Mouse (Mus musculus) layer of hippocampus, adult 11-12 months (tissue): ENCODE measurements around the gene Enho.
"Not testable (repeated sequence)": the region's sequence is repeated elsewhere in the genome, so short reads cannot be mapped to it uniquely, and the experiment has no call there.

Experiments used
- DNase-seq: peaks from one replicate; pipeline ENCODE4 v3.0.0; 2022; ENCODE audit warnings: low spot score

The Enho gene

DNA sequence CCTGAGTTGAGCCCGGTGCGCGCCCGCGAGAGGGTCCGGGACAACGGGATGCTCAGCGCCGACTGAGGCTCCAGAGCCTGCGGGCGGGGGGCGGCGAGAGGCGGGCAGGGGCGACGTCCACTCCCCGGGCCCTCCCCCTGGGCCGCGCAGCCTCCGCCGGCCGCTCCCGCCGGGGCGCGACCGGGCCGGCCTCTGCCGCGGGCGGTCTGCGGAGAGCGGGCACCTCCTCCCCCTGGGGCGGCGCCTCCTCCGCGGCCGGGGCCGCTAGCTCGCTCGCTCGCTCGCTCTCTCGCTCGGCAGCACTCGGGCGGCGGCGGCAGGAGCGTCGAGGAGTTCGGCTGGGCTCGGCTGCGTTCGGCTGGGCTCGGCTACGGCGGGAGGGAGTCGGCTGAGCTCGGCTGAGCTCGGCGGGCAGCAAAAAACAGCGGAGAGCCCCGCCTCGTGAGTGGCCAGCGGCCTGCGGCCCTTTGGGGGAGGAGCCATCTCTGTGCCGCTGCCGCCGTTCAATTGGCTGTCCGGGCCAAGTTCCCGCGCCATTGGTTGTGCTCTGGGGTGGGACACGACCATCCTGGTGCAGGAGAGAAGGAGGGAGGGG is at the start of gene Enho:
TSS of gene Enho (minus strand) at position 412 of the 595 bp plus-strand sequence.
- DNase-seq: peak; percentile 93

DNA sequence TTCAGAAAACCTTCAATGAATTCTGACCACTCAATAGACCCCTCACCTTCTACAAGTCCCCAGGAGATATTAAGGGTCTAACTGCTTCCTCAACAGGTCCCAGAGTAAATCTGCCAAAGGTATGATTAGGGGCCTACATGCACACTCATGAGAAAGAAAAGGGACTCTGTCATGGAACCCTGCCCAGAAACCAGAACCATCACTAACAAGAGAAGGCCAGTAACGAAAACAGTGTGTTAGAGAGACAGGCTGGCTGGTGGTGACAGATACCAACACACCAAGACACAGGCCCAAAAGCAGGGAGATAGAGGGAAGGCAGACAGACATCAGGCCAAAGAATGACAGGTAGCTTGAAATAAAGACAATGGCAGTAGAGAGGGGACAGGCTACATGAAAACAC is 48.4 kb upstream of the Enho start:
- not testable (repeated sequence) for DNase-seq

DNA sequence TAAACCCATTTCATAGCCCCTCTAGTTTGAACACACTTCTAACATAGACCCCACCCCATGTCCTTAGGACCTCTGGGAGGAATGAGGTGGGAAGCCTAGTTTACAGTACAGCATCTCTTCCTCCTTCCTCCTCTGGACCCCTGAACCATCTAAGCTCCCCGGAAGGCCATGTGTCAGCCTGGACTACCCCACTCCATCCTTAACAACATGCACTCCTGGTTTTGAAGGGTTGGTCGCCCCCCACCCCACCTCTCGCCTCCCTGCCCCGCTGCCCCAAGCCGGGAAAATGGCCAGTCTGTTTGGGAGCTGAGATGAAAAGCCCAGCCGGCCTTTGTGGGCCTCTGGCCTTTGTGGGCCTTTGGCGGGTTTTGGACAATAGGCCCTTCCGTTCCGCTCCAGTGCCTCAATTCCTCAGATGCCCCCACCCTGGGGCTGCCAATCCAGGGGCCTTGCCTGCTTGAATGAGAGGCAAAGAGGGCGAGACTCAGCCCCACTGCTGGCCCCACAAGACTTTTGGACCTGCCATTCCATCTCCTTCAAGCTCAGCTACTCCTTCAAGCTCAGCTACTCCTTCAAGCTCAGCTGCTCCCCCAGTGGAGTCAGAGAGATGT is 45.9 kb upstream of the Enho start:
- DNase-seq: not testable (repeated sequence)

DNA sequence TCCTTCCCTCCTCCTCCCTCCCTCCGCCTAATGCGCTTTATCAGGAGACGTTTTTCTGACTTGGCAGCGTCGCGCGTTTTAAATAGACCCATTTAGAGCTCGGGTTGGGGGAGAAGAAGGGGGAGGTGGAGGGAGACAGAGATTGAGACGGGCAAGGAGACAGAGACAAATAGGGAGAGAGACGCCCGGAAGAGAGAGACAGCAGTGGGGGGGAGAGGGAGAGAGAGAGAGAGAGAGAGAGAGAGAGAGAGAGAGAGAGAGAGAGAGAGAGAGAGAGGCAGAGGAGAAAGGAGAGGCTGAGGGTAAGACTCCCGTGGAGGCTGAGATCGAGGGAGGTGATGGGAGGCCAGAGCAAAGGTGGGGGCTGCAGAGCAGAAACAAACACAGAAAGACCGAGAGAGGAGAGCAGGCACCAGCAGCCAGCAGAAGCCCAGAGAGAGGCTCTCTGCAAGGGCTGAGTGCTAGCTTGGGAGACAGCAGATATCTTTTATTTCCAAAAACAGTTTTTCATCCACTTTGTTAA is 44.9 kb upstream of the Enho start:
- DNase-seq: not testable (repeated sequence)

DNA sequence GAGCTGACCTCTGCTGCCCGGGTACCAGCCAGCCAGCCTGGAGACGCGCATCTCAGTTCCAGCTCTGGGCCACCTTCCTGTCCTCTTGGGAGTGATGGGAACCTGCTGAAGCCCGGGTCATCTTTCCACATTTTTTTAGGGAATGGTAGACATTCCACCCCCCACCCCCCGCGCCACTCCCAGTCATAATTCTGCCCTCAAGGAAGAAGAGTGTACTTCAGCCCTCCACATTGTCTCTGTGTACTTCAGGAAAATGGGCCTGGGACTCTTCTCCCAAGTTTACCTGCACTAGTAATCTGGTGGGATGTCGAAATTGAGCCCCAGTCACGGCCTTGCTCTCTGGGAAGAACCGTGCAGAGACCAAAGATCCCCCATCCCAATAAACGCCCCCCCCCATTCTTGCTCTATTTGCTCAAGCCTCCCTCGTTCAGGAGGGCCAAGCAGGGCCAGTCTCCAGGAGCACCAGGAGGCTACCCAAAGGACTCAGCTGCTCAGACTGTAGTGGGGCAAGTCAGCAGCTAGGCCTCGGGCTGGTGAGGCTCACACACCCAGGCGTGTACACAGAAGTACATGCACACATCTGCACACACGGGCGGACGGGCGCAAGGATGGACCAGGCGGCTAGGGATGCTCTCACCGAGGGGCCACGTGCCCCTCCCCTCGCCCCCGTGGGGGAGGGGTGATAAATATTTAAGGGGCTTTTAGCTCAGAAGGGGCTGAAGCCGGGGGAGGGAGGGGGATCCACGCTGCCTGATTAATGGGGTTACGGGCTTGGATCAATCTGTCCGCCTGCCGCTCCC is 44.2 kb upstream of the Enho start:
- not testable (repeated sequence) for DNase-seq

DNA sequence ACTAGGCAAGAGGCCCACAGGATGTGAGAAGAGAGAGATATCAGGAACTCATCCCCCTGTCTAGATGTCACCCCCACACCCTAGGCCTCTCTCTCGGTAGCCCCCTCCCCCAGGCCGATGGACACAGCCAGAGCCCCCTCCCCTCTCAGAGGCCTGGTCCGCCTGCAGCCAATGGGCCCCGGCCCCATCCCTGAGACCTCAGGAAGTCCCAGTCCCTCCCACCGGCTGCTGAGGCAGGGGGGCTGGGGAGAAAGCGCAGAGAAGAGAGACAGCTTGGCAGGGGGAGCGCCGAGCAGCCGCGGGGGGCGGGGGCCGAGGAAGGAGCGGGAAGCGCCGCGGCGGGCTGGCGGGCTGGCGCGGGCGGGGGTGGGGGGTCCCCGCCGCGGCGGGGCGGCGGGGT is 43.2 kb upstream of the Enho start:
- DNase-seq: not testable (repeated sequence)

DNA sequence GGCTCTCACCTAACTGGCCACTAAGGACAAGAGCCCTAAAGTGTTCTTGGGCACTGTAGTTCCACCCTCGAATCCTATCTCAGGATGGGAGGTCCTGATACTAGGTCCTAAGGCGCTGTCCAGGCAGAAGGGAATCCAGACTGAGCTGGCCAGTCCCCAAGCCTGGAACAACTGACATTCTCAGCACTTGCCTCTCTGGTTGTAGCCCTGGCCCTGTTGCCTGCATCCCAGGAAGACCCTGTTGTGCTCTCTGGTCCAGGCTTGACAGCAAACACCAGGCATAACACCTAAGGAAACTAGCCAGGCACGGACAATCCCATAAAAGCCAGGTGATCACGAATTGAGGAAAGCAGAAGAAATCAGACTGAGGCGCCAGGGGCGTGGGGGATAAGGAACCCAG is 42.7 kb upstream of the Enho start:
- DNase-seq: no peak

DNA sequence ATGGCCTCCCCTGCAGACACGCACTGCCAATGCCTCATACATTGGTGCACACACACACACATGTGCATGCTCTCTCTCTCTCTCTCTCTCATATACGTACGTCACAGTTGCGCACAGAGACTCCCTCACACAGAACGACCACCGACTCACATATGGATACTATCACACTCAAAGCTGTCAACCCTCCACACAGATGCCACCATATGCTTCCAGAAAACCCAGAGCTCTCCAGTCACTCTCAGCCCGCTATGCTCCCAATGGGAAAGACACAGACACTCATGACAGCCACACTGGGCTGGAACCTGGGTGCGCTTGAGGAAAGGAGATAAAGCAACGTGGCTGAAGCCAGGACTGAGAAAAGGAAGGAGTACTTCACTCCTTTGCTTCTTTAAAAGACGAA is 41.8 kb upstream of the Enho start:
- DNase-seq: no peak

DNA sequence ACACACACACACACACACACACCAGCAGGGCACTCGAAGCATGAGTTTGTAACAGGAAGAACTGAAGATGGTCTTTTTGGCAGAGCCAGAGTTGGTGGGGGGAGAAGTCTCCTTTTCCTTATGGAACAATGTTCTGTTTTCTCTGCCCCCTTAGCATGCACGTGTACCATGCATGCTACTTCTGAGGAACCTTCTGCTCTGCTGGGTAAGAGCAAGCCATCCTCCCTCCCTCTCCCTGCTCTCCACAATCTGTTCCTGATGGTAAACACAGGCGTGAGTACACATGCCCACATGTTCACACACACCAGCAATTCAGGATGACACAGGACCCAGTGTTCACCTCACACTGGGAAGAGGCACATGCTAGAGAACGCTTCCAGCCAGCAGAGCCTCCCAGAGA is 41.1 kb upstream of the Enho start:
- DNase-seq: no peak

DNA sequence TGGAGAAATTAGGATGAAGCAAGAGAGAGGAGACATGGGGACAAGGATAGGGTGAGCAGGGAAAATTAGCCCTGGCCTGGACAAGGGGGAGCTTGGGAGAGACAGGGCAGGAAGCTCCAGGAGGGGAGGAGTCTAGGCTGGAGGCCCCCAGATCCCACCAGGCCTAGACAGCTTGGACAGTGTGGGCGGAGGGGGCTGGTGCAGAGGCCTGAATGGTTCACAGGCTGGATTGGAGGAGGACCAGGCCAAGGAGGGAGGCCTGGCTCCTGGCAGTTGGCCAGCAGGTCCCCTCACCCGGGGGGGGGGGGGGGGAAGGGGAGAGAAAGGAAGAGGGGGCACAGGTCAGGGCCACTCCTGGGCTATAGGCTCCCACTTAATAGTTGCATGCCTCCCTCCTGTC is 39.2 kb upstream of the Enho start:
- no peak for DNase-seq

DNA sequence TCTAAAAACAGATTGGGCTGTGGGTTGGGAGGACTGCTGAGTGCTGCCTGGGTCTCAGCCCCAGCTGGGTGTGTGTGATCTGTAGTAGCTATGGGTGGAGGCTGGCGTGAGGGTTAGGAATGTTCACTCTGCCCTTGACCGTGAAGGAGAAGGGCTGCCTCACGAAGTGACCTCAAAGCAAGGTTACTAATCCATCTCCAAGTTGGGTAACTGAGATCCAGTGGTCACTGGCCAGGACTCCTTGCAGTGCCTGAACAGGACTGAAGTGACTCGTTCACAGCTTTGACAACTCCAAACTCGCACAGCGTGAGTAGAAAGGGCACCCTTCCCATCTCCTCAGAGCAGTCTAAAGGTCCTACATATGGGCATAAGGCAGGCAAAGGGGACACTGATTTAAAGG is 38.7 kb upstream of the Enho start:
- DNase-seq: no peak

DNA sequence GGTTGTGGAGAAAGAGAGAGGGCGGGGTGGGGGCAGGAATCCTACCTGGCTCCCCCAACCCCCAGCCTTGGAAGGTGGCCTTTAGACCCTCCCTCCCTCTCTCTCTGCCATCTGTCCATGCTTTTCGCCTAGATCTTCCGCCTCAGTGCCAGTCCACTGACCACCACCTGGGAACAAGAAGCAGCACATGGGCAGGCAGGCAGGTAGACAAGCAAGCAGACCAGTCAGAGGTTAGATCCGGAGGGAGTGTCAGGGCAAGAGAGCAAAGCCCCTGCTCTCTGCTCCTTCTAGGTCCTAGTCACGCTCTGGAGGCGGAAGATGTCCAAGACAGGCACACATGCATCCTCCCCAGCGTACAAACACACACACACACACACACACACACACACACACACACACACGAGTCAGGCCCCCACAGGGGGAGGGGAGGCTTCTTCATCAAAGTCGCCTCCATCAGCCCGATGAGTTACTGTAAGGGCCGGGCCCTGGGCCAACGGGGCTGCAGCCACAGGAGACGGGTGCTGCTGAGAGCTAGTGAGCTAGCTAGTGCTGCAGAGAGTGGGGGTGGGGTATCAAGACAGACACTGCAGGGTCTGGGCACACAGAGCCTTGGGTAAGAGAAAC is 37.0 kb upstream of the Enho start:
- no peak for DNase-seq

DNA sequence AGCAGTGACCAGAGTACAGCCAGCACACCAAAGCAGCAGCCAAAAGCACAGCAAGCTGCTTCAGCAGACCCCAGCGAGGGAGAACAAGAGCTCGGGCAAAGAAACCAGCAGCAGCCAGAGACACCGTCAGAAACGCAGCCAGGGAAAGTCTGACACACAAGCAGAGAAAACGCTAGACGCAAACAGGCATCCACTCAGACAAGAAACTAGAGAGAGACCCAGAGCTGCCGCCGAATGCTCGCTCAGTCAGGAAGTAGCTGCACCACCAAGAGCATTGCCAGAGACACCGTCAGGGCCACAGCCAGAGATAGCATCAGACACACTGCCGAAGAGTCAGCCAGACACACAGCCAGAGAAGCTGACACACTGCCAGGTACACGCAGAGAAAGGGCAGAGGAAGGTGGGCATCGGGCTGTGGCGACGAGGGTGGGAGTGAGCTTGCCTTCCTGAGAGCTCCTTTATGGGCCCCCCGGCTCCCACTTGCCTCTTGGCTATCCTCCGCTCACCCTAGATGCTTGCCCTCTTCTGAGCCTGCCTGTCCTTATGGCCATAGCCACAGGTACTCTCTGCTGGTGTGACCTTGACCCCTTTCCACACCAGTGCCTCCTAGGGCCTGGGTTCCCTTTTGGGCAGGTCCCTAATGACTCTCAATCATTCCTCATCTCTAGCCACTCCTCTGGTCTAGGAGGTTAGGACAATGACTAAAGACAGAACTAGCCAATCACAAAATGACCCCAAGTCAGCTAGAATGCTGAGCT is 36.3 kb upstream of the Enho start:
- DNase-seq: no peak

DNA sequence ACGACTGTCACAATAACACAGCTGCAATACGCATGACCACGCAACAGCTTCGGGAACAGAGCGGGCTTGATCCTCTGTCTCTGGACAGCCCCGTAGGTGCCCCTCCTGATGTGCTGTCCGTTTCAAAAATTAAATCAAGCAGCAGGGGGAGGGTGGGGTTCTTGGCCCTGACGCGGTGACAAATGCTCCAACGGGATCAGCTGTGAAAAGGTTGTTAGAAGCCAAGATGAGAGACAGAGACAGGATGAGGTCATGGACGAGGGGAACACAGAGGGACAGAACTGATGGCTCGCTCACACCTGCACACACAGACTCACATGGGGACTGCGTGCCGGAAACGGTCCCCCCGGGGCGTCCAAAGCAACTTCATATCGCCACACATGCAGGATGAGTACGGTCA is 33.1 kb upstream of the Enho start:
- no peak for DNase-seq

DNA sequence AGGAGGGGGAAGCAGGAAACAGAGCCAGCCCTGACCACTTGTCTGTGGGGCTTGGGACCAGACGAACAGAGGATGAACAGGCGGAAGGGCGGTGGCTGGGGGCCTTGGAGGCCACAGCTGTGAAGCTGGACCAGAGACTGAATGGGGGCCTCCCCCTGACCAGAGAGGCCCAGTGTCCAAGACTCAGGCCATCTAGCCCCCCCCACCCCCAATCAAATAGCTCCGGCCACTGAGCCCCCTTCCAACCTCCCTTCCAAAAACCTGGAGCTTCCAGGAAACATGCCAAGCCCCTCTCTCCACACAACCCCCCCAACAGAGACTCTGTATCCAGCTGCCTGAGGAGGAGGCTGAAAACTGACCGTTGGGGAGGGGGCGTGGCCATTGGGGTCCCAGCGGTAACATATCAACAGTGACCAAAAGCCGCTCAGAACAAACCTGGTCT is 32.4 kb upstream of the Enho start:
- DNase-seq: no peak

DNA sequence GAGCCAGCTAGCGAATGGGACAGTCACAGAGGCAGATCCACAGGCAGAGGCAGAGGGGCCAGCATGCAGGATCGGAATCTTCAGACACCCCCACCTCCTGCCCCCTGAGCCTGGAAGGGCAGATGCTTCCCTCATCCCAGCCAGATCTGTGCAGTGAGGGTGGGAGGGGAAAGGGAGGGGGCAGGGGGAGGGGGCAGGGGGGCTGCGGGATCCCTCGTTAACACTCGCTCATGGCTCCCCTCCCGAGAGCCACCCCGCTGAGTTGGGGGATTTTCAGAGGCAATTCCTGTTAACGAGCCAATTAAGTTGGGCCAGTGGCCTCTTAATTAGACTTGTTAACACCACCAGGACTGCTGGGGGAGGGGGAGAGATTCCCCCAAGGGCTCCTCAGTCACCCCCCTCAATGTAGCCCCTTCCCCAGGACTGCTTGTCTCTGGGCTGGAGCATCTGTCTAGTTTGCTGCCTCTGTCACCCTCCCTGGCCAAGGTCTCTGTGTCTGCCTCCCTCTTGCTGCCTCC is 31.9 kb upstream of the Enho start:
- no peak for DNase-seq

DNA sequence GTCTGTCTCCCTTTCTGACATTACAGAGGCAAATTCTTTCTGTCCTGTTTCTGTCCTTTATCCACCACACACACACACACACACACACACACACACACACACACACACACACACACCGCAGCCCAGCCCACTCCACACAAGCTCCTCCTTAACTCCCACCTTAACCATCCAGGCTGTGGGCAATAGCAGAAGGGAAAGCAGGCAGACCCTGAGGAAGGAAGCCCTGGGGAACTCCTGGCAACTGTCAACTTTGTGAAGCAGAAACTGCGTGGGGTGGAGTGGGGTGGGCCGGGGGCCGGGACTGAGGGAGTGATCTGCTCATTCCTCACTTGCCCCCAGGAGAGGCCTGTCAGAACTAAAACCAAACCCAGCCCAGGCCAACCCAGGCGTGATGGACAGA is 31.4 kb upstream of the Enho start:
- no peak for DNase-seq

DNA sequence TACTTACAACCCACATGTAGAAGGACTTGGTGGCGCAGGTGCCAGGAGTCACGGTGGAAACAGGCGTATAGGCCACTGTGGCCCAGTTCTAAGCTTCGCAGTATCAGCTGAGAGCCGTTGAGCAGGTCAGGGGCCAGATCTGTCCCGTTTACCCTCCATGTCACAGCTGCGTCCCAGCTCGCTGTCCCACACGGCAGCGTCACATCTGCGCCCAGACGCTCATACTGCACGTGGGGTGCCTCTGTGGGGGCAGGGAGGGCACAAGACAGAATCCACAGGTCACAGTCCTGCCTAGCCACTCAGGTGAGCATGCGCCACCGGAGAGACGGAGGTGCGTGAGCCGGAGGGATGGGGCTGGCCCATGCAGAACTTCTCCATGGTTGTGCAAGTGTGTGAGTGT is 30.7 kb upstream of the Enho start:
- DNase-seq: no peak

DNA sequence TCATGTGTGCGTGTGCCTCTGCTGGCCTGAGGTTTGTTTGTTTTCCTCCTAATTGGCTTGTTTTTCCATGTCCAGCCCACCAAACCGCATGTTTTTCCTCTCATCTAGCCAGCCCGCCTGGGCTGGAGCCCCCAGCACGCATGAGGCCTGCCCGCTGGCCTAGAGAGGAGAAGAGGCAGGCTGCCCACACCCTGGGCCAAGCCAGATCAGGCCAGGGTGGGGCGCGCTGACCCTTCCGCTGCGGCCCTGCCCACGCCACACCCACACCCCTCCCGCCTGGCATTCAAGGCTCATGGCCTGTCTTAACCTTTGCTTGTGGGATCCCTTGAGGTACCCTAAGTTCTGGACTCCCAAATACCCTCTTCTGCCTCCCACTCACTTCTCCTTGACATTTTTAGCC is 26.5 kb upstream of the Enho start:
- no peak for DNase-seq

DNA sequence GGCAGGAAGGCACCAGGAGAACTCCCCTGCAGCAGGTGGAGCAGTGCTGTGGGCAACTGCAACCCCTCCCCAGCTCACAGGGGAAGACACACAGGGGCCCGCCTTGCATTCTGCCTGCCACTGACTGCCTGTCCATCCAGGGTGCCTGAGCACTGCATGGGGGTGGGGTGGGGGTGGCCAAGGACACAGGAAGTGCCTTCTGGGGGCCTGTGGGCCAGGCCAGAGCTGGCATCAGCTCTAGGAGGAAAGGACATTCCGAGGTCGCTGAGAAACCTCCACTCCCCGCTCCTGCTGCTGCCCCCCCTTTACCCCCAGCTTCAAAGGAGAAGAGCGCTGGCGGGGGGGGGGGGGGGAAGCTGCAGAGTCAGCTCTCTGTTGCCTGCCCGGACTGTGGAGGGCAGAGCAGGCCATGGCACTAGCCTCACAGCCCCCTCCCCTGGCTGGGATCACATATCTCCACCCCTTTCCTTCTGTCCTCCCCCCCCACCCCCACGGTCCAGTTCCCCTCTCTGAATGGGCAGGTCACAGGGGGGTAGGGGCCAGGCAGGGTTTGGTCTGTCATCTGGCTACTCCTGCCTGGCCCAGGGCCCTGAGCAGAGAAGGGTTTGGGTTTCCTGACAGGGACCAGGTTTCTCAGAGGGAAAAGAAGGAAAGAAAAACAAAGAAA is 25.0 kb upstream of the Enho start:
- no peak for DNase-seq

DNA sequence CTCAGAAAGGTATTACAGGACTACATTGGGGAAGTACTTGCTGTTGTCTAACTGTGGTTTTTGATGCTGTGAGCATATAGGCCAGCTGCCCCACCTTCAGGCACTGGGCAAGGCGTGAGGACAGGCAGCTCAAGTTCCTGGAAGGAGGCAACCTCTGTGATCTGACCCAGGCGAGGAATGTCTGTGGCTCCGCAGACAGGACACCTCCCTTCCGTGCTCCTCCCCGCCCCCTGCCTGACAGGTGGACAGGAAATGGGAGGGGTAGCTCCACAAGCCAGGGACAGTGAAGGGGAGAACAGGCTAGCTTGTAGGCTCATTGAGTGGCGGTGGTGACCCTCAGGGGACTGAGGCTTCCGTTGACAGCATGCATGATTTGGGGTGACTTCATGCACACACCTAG is 24.4 kb upstream of the Enho start:
- no peak for DNase-seq
